Mouse (Mus musculus) induced T-regulatory cell, adult 2 months (primary cell): ENCODE data around the gene Them7.

Experiments used
- DNase-seq: peaks from one replicate; pipeline ENCODE4 v3.0.0-alpha.2; 2012; ENCODE audit warnings: low read depth

The Them7 gene

DNA sequence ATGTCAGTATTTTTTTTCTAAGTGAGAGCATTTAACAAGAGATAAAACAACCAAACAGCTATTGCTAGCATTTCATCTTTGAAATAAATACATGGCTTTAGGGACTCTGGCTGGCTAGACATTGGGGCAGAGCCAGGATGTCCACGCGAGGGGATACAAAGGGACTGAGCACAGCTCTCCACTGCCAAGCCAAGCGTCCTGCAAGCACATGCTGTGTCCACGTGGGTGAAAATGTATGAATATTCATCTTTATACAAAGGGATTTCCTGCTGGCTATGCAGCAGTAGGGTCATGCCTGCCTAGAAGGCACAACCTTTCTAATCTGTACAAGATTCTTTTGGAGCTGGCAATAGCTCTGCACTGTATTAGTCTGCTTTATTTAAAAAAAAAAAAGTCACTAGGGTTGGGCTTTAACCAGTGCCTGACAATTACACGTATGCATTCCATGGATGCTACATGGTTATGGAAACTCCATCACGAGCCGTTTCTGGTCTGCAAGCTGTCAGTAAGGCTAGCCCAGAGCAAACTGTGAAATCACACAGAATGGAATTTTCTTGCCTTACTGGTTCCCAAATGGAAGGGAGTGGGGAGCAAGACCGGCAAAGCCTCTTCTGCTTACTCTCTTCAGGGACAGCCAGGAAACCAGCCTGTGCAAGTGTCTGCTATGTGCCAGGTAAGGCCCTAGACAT lies 192.7 kb downstream of the Them7 start:
- no peak for DNase-seq

DNA sequence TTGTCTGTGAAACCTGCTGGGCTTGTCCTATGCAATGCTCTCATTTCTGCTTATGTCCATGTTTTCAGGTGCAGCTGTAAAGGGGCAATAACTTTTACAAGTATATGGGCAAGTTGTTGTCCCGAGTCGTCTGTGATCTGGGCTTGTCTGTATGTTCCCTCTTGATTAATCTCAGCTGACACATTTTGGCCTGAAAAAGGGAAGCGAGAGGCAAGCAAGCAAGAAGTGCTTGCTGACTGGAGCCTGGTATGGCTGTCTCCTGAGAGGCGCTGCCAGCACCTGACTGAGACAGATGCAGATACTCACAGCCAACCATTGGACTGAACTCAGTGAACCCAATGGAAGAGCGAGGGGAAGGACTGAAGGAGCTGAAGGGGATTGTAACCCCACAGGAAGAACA lies 193.5 kb downstream of the Them7 start:
- DNase-seq: no peak

DNA sequence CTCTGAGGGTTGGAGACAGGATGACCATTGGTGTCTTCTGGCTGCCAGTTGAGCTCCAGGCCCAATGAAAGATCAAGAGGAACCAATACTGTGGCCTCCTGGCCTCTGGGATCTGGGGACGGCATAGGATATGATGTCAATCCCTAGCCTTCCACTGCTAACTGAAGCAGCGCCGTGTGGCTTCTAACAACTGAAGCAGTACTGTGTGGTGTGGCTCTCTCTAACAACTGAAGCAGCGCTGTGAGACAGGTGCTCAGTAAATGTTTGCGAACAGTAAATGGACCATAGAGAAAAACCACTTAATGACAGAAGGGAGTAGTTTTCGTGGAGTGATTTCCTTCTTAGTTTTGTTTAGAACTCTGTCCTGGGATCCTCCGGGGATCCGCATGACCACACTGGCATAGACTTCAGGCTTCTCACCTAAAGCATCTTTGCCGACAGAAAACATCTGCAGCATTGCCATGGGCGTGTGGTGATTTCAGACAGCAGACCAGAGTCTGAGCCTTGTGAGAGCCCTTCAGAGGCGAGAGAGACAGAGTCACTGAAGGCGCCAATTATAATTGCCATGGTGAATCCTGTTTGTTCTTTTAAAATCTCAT lies 194.6 kb downstream of the Them7 start:
- no peak for DNase-seq

DNA sequence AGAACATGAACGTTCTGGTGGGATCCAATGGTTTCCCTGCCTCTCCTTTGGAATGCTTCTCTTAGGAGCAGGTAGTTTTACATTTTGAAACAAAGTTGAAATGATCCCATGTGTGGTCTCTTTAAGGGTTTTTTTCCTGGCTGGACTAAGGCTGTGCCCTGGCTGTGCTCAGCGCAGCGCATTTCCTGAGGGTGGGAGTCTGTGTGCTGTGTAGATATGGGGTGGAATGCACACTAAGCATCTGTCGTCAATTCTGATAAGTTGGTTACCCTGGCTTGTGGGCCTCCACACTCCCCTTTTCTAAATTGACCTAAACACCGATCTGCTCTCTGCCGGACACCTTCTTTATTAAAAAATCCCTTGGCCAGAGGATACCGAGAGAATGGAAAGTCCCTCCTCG lies 203.3 kb downstream of the Them7 start:
- no peak for DNase-seq

DNA sequence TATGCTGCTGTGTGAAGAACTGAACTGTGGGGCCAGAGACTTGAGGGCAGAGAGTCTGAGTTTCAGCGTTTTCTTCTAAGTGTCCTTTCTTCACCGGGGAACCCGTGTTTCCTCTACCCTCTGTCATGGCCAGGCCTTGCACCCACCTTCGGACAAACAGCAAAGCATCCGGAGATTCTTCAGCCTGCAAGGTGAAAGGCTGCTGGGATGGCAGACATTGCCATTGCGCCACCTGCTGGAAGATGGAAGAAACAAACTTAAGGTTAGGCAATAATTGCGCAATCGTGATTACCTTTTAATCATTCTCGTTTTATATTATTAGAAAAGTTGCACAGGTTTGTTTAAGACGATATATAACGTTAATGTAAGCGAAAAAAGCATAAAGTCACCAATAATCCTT lies 203.9 kb downstream of the Them7 start:
- DNase-seq: peak; percentile 87

DNA sequence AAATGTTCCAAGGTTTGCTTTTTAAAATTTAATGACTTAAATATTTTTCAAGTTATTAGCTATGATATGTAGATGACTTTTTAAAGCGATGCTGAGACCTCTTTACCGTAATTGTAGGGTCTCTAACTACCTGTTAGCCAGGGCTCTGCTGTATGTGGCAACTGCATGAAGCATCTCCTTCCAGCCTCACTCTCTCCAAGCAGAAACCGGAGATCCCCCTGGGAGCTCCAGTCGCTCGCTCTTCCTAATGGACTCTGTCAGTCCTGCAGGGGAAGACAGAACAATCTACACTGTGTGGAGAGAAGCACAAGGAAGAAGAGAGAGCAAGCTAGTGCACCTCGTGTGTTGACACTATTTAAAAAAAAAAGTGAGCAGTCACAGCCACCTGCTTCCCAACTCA lies 204.3 kb downstream of the Them7 start:
- DNase-seq: no peak
